Mouse (Mus musculus): ENCODE measurements around the gene Dnajc11. TPM values are rescaled to one million over a fixed set of nuclear protein-coding genes. Genes with fewer than 3 reads are reported as not detected.

Dnajc11 gene
- polyA plus RNA-seq (2016; fragmentation: Nextera tagmentation; extraction: Ambion mirVana), result 74.4 and 85.1 TPM in 2 replicates

DNA sequence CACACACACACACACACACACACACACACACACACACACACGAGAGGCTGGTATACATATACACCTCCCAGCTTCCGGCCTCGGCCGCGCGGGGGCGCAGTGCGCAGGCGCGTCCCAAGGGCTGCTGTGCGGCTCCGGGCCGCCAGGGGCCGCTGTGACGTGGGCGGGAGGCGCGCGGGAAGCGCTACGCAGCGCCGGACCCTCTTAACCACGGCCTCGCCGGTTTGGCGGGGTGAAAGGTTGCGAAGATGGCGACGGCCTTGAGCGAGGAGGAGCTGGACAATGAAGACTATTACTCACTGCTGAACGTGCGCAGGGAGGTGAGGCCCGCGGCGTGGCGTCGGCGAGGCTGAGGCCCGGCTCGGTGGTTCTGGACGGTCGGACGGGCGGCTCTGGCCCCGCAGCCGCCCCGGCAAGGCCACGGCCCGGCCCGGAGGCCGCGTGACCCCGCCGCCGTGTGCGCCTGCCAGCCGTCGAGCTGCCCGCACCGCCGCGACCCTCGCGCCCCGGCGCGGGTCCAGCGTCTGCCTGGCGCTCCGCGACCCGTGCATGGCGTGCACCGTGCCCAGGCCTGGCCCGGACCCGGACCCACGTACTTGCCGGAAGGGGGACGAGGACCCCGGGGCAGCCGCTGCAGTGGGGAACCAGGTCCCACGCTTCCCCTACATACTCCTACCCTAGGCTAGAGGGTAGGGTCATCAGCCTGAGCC lies at the start of gene Dnajc11:
TSS of gene Dnajc11 (plus strand) at position 187 of the 710 bp plus-strand sequence.
- peaks cover 23% of the 10 kb centered on the region for H3K36me3 ChIP-seq
- peak within 1 kb of the TSS; percentile 98 for H3K9ac ChIP-seq
- H3K27me3 ChIP-seq (replicated peaks), result 0 out of 2 replicates have a peak, but pooled peaks cover 4% of the 10 kb centered on the region
- WGBS (ENCODE audit: insufficient replicate concordance), result 2% methylated on average over 75 of the region's 83 CpGs
- peak within 1 kb of the TSS; percentile 88 for H3K4me2 ChIP-seq
- peaks cover 51% of the 10 kb centered on the region for H3K4me1 ChIP-seq
- H3K27ac ChIP-seq, result peak within 1 kb of the TSS; percentile 81
- H3K9me3 ChIP-seq (replicated peaks), result no peaks in the 10 kb centered on the region
- peak within 1 kb of the TSS; percentile 98 for H3K4me3 ChIP-seq
- peak; percentile 86 for ATAC-seq

- Histone ChIP-seq H3K27ac (no peak overlapping the region), H3K4me3 (no peak overlapping the region), H3K36me3 (no peaks in the 10 kb centered on the region), H3K9me3 (replicated peaks) (0 out of 2 replicates have a peak, but pooled peaks cover 7% of the 10 kb centered on the region), H3K4me2 (no peak overlapping the region), H3K9ac (no peak overlapping the region), H3K27me3 (replicated peaks) (peaks cover 15% of the 10 kb centered on the region), H3K4me1 (no peaks in the 10 kb centered on the region)
- no peak for ATAC-seq
- WGBS (ENCODE audit: insufficient replicate concordance), result 58% methylated on average over 6 of the region's 6 CpGs
Observed at GRCm38 (mm10) chr4:151893241-151893640, 40.2 kb upstream of the Dnajc11 start.

DNA sequence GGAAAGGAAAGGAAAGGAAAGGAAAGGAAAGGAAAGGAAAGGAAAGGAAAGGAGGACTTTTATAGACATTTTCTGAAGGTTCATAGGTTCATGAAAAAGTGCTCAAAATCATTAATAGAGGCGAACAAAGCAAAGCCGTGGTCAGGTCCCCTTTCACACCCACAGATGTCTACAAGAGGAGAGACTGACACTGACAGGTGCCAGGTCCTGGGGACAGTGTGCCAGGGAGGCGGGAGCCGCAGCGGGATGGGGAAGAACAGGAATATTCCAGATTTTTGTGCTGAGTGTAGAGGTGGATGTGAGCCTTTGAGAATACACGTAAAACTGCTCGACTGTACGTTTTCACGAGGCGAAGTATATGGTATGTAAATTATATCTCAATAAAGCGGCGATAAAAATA lies 38.6 kb upstream of the Dnajc11 start:
- Histone ChIP-seq H3K4me1 (no peaks in the 10 kb centered on the region), H3K36me3 (no peaks in the 10 kb centered on the region), H3K27me3 (replicated peaks) (peaks cover 21% of the 10 kb centered on the region), H3K4me2 (no peak overlapping the region), H3K9me3 (replicated peaks) (peaks cover 12% of the 10 kb centered on the region; the same call in 1 of the 2 replicates), H3K27ac (no peak overlapping the region), H3K4me3 (no peak overlapping the region), H3K9ac (no peak overlapping the region)
- ATAC-seq, result no peak
- WGBS (ENCODE audit: insufficient replicate concordance), result 83% methylated on average over 12 of the region's 12 CpGs

- H3K9ac ChIP-seq, result no peak overlapping the region
- H3K27ac ChIP-seq, result no peak overlapping the region
- H3K27me3 ChIP-seq (replicated peaks), result peaks cover 16% of the 10 kb centered on the region; the same call in 1 of the 2 replicates
- no peak overlapping the region for H3K4me2 ChIP-seq
- H3K4me3 ChIP-seq, result no peak overlapping the region
- no peaks in the 10 kb centered on the region for H3K4me1 ChIP-seq
- WGBS (ENCODE audit: insufficient replicate concordance), result 77% methylated on average over 7 of the region's 7 CpGs
- no peak for ATAC-seq
- H3K36me3 ChIP-seq, result no peaks in the 10 kb centered on the region
- peaks cover 14% of the 10 kb centered on the region; the same call in 1 of the 2 replicates for H3K9me3 ChIP-seq (replicated peaks)
Observed at GRCm38 (mm10) chr4:151895624-151896023, 37.9 kb upstream of the Dnajc11 start.

DNA sequence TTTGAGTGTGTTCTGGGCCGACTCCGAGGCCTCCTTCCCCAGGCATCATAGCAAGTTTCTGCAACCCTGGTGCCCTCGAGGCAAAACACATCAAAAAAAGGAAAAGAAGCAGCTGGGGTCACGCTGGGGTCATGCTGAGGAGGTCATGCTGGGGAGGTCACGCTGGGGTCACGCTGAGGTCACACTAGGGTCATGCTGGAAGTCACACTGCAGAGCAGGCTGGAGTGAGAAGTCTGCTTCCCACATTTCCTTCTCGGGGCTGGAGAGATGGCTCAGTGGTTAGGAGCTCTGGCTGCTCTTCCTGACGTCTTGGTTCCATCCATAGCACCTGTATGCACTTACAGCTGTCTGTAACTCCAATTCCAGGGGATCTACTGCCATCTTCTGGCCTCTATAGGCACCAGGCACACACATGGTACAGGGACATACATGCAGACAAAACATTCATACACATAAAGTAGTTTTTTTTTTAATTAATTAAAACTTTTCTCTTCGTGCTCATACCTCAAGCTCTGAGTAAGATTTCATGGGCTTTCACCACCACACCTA lies 36.3 kb upstream of the Dnajc11 start:
- Histone ChIP-seq H3K4me2 (no peak overlapping the region), H3K36me3 (no peaks in the 10 kb centered on the region), H3K4me3 (no peak overlapping the region), H3K9me3 (replicated peaks) (peaks cover 14% of the 10 kb centered on the region; the same call in 1 of the 2 replicates), H3K4me1 (no peaks in the 10 kb centered on the region; the same call in 1 of the 2 replicates), H3K27me3 (replicated peaks) (peaks cover 6% of the 10 kb centered on the region; the same call in 1 of the 2 replicates), H3K9ac (no peak overlapping the region), H3K27ac (no peak overlapping the region)
- ATAC-seq, result no peak
- 59% methylated on average over 9 of the region's 9 CpGs for WGBS (ENCODE audit: insufficient replicate concordance)

GRCm38 (mm10) chr4:151898600-151899245 lies 34.8 kb upstream of the Dnajc11 start:
- 66% methylated on average over 13 of the region's 13 CpGs for WGBS (ENCODE audit: insufficient replicate concordance)

DNA sequence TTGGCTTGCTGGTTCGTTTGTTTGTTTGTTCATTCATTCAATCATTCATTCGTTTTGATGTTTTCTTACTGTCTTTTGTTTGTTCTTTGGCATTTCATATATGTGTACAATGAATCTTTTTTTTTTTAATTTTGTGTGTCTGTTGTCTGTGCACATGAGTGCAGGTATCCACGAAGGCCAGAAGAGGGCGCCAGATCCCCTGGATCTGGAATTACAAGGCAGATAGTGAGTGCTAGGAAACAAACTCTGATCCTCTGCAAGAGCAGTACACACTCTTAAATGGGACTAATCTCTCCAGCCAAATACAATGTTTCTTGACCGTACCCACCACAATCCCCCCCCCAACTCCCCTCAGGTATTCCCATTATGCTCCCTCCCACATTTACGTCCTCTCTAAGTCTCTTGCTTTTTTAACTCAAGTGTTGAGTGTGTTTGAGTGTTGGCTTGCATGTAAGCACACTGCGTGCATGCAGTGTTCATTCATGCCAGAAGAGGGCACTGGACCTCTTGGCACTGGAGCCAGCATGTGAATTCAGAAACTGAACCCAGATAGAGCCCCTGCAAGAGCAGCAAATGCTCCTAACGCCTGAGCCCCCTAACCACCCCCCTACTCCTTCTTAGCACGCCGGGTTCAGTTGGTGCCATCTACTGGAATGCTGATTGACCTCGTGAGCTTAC lies 33.6 kb upstream of the Dnajc11 start:
- peaks cover 9% of the 10 kb centered on the region for H3K4me1 ChIP-seq
- no peak overlapping the region for H3K4me2 ChIP-seq
- H3K4me3 ChIP-seq, result no peak overlapping the region
- peaks cover 14% of the 10 kb centered on the region; the same call in 1 of the 2 replicates for H3K9me3 ChIP-seq (replicated peaks)
- peaks cover 18% of the 10 kb centered on the region; the same call in 1 of the 2 replicates for H3K27me3 ChIP-seq (replicated peaks)
- no peak for ATAC-seq
- no peaks in the 10 kb centered on the region for H3K36me3 ChIP-seq
- no peak overlapping the region for H3K27ac ChIP-seq
- H3K9ac ChIP-seq, result no peak overlapping the region
- 57% methylated on average over 11 of the region's 11 CpGs for WGBS (ENCODE audit: insufficient replicate concordance)

More at GRCm38 (mm10) chr4:151898600-151899245, 34.8 kb upstream of the Dnajc11 start:
- no peak for ATAC-seq
- H3K4me1 ChIP-seq, result peaks cover 9% of the 10 kb centered on the region
- H3K4me2 ChIP-seq, result no peak overlapping the region
- H3K27ac ChIP-seq, result no peak overlapping the region
- peaks cover 12% of the 10 kb centered on the region; the same call in 1 of the 2 replicates for H3K27me3 ChIP-seq (replicated peaks)
- peaks cover 14% of the 10 kb centered on the region; the same call in 1 of the 2 replicates for H3K9me3 ChIP-seq (replicated peaks)
- H3K4me3 ChIP-seq, result no peak overlapping the region
- H3K36me3 ChIP-seq, result no peaks in the 10 kb centered on the region
- H3K9ac ChIP-seq, result no peak overlapping the region

DNA sequence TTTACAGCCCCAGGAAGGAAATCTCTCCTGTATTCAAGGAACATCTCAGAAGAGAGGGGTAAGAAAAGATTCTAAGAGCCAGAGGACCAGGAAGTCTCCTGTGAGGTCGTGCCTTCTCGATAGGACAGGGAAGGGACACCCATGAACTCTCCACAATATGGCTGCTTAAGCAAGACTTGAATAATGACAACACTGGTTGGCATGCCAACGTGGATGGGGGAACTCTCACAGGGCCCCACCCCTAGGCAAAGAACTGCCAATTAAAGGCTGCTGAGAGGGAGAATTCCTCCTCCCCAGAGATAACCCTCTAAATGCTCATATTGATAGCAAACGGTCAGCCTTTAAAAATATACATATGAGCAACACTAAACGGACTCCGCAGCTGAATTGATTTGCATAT lies 32.8 kb upstream of the Dnajc11 start:
- Histone ChIP-seq H3K27ac (no peak overlapping the region), H3K4me3 (no peak overlapping the region), H3K27me3 (replicated peaks) (peaks cover 25% of the 10 kb centered on the region), H3K9ac (no peak overlapping the region), H3K4me2 (no peak overlapping the region), H3K9me3 (replicated peaks) (peaks cover 10% of the 10 kb centered on the region; the same call in 1 of the 2 replicates), H3K36me3 (no peaks in the 10 kb centered on the region), H3K4me1 (peaks cover 9% of the 10 kb centered on the region)
- no peak for ATAC-seq
- 60% methylated on average over 6 of the region's 6 CpGs for WGBS (ENCODE audit: insufficient replicate concordance)

DNA sequence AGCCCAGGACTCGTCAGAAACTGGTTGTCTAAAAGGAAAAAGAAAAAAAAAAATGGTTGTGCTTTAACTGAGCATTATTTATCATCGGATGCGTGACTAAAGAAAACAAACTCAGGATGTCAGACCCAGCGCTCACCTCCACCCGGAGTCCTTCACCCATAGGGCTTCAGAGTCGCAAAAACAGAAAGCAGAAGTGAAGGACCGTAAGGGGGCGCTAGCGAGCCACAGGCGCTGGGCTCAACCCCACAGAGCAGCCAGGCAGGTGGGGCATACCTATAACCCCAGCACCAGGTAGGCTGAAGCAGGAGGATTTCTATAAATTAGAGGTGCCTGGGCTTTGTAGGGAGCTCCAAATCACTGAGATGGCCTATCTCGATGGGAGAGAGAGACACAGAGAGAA lies 32.1 kb upstream of the Dnajc11 start:
- H3K4me1 ChIP-seq, result peaks cover 10% of the 10 kb centered on the region
- ATAC-seq, result no peak
- 36% methylated on average over 11 of the region's 11 CpGs for WGBS (ENCODE audit: insufficient replicate concordance)
- H3K36me3 ChIP-seq, result no peaks in the 10 kb centered on the region
- H3K27me3 ChIP-seq (replicated peaks), result peaks cover 26% of the 10 kb centered on the region
- H3K9ac ChIP-seq, result no peak overlapping the region
- H3K4me2 ChIP-seq, result peak overlapping the region; percentile 5; the same call in 1 of the 2 replicates
- peaks cover 7% of the 10 kb centered on the region; the same call in 1 of the 2 replicates for H3K9me3 ChIP-seq (replicated peaks)
- no peak overlapping the region for H3K27ac ChIP-seq
- no peak overlapping the region for H3K4me3 ChIP-seq

GRCm38 (mm10) chr4:151902046-151902688 lies 31.3 kb upstream of the Dnajc11 start:
- ATAC-seq, result no peak
- 52% methylated on average over 17 of the region's 17 CpGs for WGBS (ENCODE audit: insufficient replicate concordance)
- Histone ChIP-seq H3K9me3 (replicated peaks) (peaks cover 7% of the 10 kb centered on the region; the same call in 1 of the 2 replicates), H3K9ac (no peak overlapping the region), H3K4me1 (peaks cover 17% of the 10 kb centered on the region), H3K27me3 (replicated peaks) (peaks cover 31% of the 10 kb centered on the region), H3K4me3 (no peak overlapping the region), H3K4me2 (no peak overlapping the region), H3K36me3 (no peaks in the 10 kb centered on the region), H3K27ac (no peak overlapping the region)

- Histone ChIP-seq H3K9ac (no peak overlapping the region), H3K9me3 (replicated peaks) (peaks cover 7% of the 10 kb centered on the region; the same call in 1 of the 2 replicates), H3K4me2 (no peak overlapping the region), H3K36me3 (no peaks in the 10 kb centered on the region), H3K4me1 (peaks cover 22% of the 10 kb centered on the region), H3K27ac (no peak overlapping the region), H3K4me3 (no peak overlapping the region), H3K27me3 (replicated peaks) (peaks cover 37% of the 10 kb centered on the region)
- peak; percentile 54 for ATAC-seq
- 33% methylated on average over 14 of the region's 14 CpGs for WGBS (ENCODE audit: insufficient replicate concordance)
Observed at GRCm38 (mm10) chr4:151902689-151903241, 30.7 kb upstream of the Dnajc11 start.

Data from liver, embryonic 12.5 days (tissue).